Mouse (Mus musculus): Measurements from ENCODE around the gene Col15a1. TPM values are rescaled to one million over a fixed set of nuclear protein-coding genes. Genes with fewer than 3 reads are reported as not detected.
A peak's percentile ranks its signal among the peaks of the same experiment; 100 is the strongest.

Col15a1 gene
- total and polyA plus RNA-seq, 2 experiments from 2014 or later: 3.8 to 8.2 TPM

- no peak for ATAC-seq (ENCODE audit: low FRiP score)
These were observed 83.1 kb downstream of the Col15a1 start for GRCm38 (mm10) chr4:47291013-47291412.

GRCm38 (mm10) chr4:47292956-47293355 lies 85.0 kb downstream of the Col15a1 start:
- ATAC-seq (ENCODE audit: low FRiP score): no peak
- no peak for TF ChIP-seq CTCF (IDR thresholded peaks at IDR 0.05)
- Histone ChIP-seq H3K27me3 (ENCODE audit: insufficient read depth, low read length) (no peaks in the 10 kb centered on the region), H3K9me3 (ENCODE audit: low read length) (no peaks in the 10 kb centered on the region), H3K4me1 (ENCODE audit: insufficient read depth, low read length) (no peaks in the 10 kb centered on the region), H3K27ac (ENCODE audit: low read depth, low read length) (no peak overlapping the region), H3K4me3 (ENCODE audit: low read depth, low read length) (no peak overlapping the region), H3K9ac (replicated peaks; ENCODE audit: low read length, poor library complexity, severe bottlenecking) (no peak overlapping the region), H3K36me3 (ENCODE audit: insufficient read depth, low read length) (no peaks in the 10 kb centered on the region), H3K4me2 (ENCODE audit: low read depth, low read length, poor library complexity, severe bottlenecking) (no peak overlapping the region)
- WGBS: 58% methylated on average over 4 of the region's 4 CpGs
- DNase-seq (ENCODE audit: low spot score): no peak

More at GRCm38 (mm10) chr4:47291013-47291412, 83.1 kb downstream of the Col15a1 start:
- Histone ChIP-seq H3K4me3 (ENCODE audit: low read depth, low read length) (no peak overlapping the region), H3K36me3 (ENCODE audit: insufficient read depth, low read length) (no peaks in the 10 kb centered on the region), H3K4me2 (ENCODE audit: low read depth, low read length, poor library complexity, severe bottlenecking) (no peak overlapping the region), H3K4me1 (ENCODE audit: insufficient read depth, low read length) (no peaks in the 10 kb centered on the region), H3K27ac (ENCODE audit: low read depth, low read length) (no peak overlapping the region), H3K27me3 (ENCODE audit: insufficient read depth, low read length) (no peaks in the 10 kb centered on the region), H3K9me3 (ENCODE audit: low read length) (no peaks in the 10 kb centered on the region), H3K9ac (replicated peaks; ENCODE audit: low read length, poor library complexity, severe bottlenecking) (no peak overlapping the region)
- peak; percentile 8; the same call in 1 of the 2 replicates for TF ChIP-seq CTCF (IDR thresholded peaks at IDR 0.05)
- DNase-seq (ENCODE audit: low spot score): peak; percentile 72
- 57% methylated on average over 1 of the region's 1 CpGs for WGBS

GRCm38 (mm10) chr4:47293771-47294543 lies 86.0 kb downstream of the Col15a1 start:
- ATAC-seq (ENCODE audit: low FRiP score) (no peak), DNase-seq (ENCODE audit: low spot score) (peak; percentile 44)
- Histone ChIP-seq H3K27ac (ENCODE audit: low read depth, low read length) (no peak overlapping the region), H3K36me3 (ENCODE audit: insufficient read depth, low read length) (no peaks in the 10 kb centered on the region), H3K4me1 (ENCODE audit: insufficient read depth, low read length) (no peaks in the 10 kb centered on the region), H3K27me3 (ENCODE audit: insufficient read depth, low read length) (no peaks in the 10 kb centered on the region), H3K4me2 (ENCODE audit: low read depth, low read length, poor library complexity, severe bottlenecking) (no peak overlapping the region), H3K4me3 (ENCODE audit: low read depth, low read length) (no peak overlapping the region), H3K9me3 (ENCODE audit: low read length) (no peaks in the 10 kb centered on the region), H3K9ac (replicated peaks; ENCODE audit: low read length, poor library complexity, severe bottlenecking) (no peak overlapping the region)
- no peak for TF ChIP-seq CTCF (IDR thresholded peaks at IDR 0.05)
- WGBS: 66% methylated on average over 16 of the region's 16 CpGs

- 89% methylated on average over 7 of the region's 7 CpGs for WGBS
- Histone ChIP-seq H3K4me2 (ENCODE audit: low read depth, low read length, poor library complexity, severe bottlenecking) (no peak overlapping the region), H3K27ac (ENCODE audit: low read depth, low read length) (no peak overlapping the region), H3K36me3 (ENCODE audit: insufficient read depth, low read length) (no peaks in the 10 kb centered on the region), H3K4me1 (ENCODE audit: insufficient read depth, low read length) (no peaks in the 10 kb centered on the region), H3K27me3 (ENCODE audit: insufficient read depth, low read length) (no peaks in the 10 kb centered on the region), H3K9me3 (ENCODE audit: low read length) (no peaks in the 10 kb centered on the region), H3K4me3 (ENCODE audit: low read depth, low read length) (no peak overlapping the region), H3K9ac (replicated peaks; ENCODE audit: low read length, poor library complexity, severe bottlenecking) (no peak overlapping the region)
- DNase-seq (ENCODE audit: low spot score) (no peak), ATAC-seq (ENCODE audit: low FRiP score) (no peak)
- no peak for TF ChIP-seq CTCF (IDR thresholded peaks at IDR 0.05)
These were observed 86.6 kb downstream of the Col15a1 start for GRCm38 (mm10) chr4:47294544-47295070.

GRCm38 (mm10) chr4:47295547-47295946 lies 87.6 kb downstream of the Col15a1 start:
- TF ChIP-seq CTCF (IDR thresholded peaks at IDR 0.05): no peak
- ATAC-seq (ENCODE audit: low FRiP score): no peak

GRCm38 (mm10) chr4:47300701-47301100 lies 92.7 kb downstream of the Col15a1 start:
- no peaks in the 10 kb centered on the region for H3K27me3 ChIP-seq (ENCODE audit: insufficient read depth, low read length)
- no peaks in the 10 kb centered on the region for H3K36me3 ChIP-seq (ENCODE audit: insufficient read depth, low read length)
- H3K4me3 ChIP-seq (ENCODE audit: low read depth, low read length): no peak overlapping the region
- H3K4me1 ChIP-seq (ENCODE audit: insufficient read depth, low read length): no peaks in the 10 kb centered on the region
- no peak overlapping the region for H3K4me2 ChIP-seq (ENCODE audit: low read depth, low read length, poor library complexity, severe bottlenecking)
- 81% methylated on average over 2 of the region's 2 CpGs for WGBS
- no peak for ATAC-seq (ENCODE audit: low FRiP score)
- TF ChIP-seq CTCF (IDR thresholded peaks at IDR 0.05): no peak
- no peaks in the 10 kb centered on the region for H3K9me3 ChIP-seq (ENCODE audit: low read length)
- no peak overlapping the region for H3K27ac ChIP-seq (ENCODE audit: low read depth, low read length)
- no peak overlapping the region for H3K9ac ChIP-seq (replicated peaks; ENCODE audit: low read length, poor library complexity, severe bottlenecking)
- DNase-seq (ENCODE audit: low spot score): no peak

More at GRCm38 (mm10) chr4:47295547-47295946, 87.6 kb downstream of the Col15a1 start:
- Histone ChIP-seq H3K4me1 (ENCODE audit: insufficient read depth, low read length) (no peaks in the 10 kb centered on the region), H3K27me3 (ENCODE audit: insufficient read depth, low read length) (no peaks in the 10 kb centered on the region), H3K9me3 (ENCODE audit: low read length) (no peaks in the 10 kb centered on the region), H3K27ac (ENCODE audit: low read depth, low read length) (no peak overlapping the region), H3K36me3 (ENCODE audit: insufficient read depth, low read length) (no peaks in the 10 kb centered on the region), H3K9ac (replicated peaks; ENCODE audit: low read length, poor library complexity, severe bottlenecking) (no peak overlapping the region), H3K4me2 (ENCODE audit: low read depth, low read length, poor library complexity, severe bottlenecking) (no peak overlapping the region), H3K4me3 (ENCODE audit: low read depth, low read length) (no peak overlapping the region)
- peak; percentile 54 for DNase-seq (ENCODE audit: low spot score)
- WGBS: 79% methylated on average over 3 of the region's 3 CpGs
